In the genomic region with DNA sequence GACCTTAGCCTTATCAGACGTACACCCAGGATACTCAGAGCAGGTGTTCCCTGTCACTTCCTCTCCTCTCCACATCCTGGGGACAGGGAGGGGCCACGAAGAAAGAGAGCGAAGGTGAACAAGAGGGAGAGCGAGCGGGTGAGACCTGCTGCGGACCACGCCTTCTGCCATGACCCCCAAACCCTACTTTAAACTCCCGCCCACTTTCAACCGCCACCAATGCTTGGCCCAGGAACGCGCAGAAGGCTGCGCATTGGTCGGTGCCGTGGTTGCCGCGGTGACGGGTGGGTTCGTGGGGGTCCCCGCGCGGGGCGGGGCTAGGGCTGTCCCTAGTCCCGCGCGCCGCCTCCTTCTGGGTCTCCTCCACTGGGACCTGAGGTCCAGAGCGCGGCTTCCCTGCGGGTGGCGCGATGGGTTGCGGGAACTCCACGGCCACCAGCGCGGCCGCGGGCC, we compare ENCODE assay signal across 8 mouse cellular contexts. TPM values are rescaled to one million over a fixed set of nuclear protein-coding genes. Genes with fewer than 3 reads are reported as not detected.
DNase-seq lines count a peak whose midpoint lies in the region; ATAC-seq lines count a peak whose summit lies in the region.

A gene (plus strand): TSS at position 287 of the 453 bp plus-strand sequence.

- H3K9ac ChIP-seq in embryonic facial prominence, embryonic 11.5 days (replicated peaks; ENCODE audit: low read length) = peak within 1 kb of the TSS; percentile 70
- peak within 1 kb of the TSS; percentile 79 for H3K9ac ChIP-seq in heart, embryonic 12.5 days
- H3K9ac ChIP-seq in kidney, embryonic 16.5 days (replicated peaks; ENCODE audit: low read length) = peak within 1 kb of the TSS; percentile 68
- peak within 1 kb of the TSS; percentile 74 for H3K9ac ChIP-seq in midbrain, embryonic 16.5 days (ENCODE audit: low read depth, low read length)
- peak within 1 kb of the TSS; percentile 76 for H3K9ac ChIP-seq in stomach, embryonic 16.5 days (ENCODE audit: low read length)

- peak; percentile 54 for DNase-seq in CD4-positive, CD25-positive, alpha-beta regulatory T cell, adult 2 months (ENCODE audit: low read depth, low spot score)
- DNase-seq in adrenal gland, postnatal 25 days = peak; percentile 69
- peak; percentile 92 for DNase-seq in embryonic facial prominence, embryonic 11.5 days (ENCODE audit: low spot score)
- peak; percentile 60 for DNase-seq in liver

- ATAC-seq in embryonic facial prominence, embryonic 11.5 days (replicated peaks; ENCODE audit: insufficient number of reproducible peaks, low FRiP score, low TSS enrichment, low read depth) = peak; percentile 97
- peak; percentile 91 for ATAC-seq in heart, embryonic 12.5 days (ENCODE audit: insufficient number of reproducible peaks, low FRiP score)
- peak; percentile 98 for ATAC-seq in kidney, embryonic 16.5 days (ENCODE audit: low FRiP score, low TSS enrichment)
- ATAC-seq in midbrain, embryonic 16.5 days = peak; percentile 99
- peak; percentile 93 for ATAC-seq in stomach, embryonic 16.5 days (ENCODE audit: insufficient read depth, low FRiP score)

- H3K4me3 ChIP-seq in embryonic facial prominence, embryonic 11.5 days (ENCODE audit: low read depth, low read length) = peak within 1 kb of the TSS; percentile 69
- H3K4me3 ChIP-seq in heart, embryonic 12.5 days = peak within 1 kb of the TSS; percentile 74
- peak within 1 kb of the TSS; percentile 69 for H3K4me3 ChIP-seq in kidney, embryonic 16.5 days (ENCODE audit: low read length)
- H3K4me3 ChIP-seq in midbrain, embryonic 16.5 days (ENCODE audit: low read depth, low read length) = peak within 1 kb of the TSS; percentile 72
- peak within 1 kb of the TSS; percentile 67 for H3K4me3 ChIP-seq in stomach, embryonic 16.5 days (replicated peaks; ENCODE audit: low read length)

- H3K36me3 ChIP-seq in embryonic facial prominence, embryonic 11.5 days (replicated peaks; ENCODE audit: control insufficient read depth, insufficient read depth, low read depth, low read length) = no peaks in the 10 kb centered on the region
- no peaks in the 10 kb centered on the region for H3K36me3 ChIP-seq in heart, embryonic 12.5 days
- no peaks in the 10 kb centered on the region for H3K36me3 ChIP-seq in kidney, embryonic 16.5 days (ENCODE audit: insufficient read depth, low read length)
- H3K36me3 ChIP-seq in midbrain, embryonic 16.5 days (ENCODE audit: control insufficient read depth, insufficient read depth, low read length) = no peaks in the 10 kb centered on the region
- H3K36me3 ChIP-seq in stomach, embryonic 16.5 days (ENCODE audit: control insufficient read depth, insufficient read depth, low read length) = no peaks in the 10 kb centered on the region

- H3K27me3 ChIP-seq in embryonic facial prominence, embryonic 11.5 days (ENCODE audit: control insufficient read depth, insufficient read depth, low read length) = no peaks in the 10 kb centered on the region
- no peaks in the 10 kb centered on the region for H3K27me3 ChIP-seq in heart, embryonic 12.5 days (replicated peaks)
- H3K27me3 ChIP-seq in kidney, embryonic 16.5 days (ENCODE audit: insufficient read depth, low read length) = no peaks in the 10 kb centered on the region
- no peaks in the 10 kb centered on the region for H3K27me3 ChIP-seq in midbrain, embryonic 16.5 days (ENCODE audit: control insufficient read depth, insufficient read depth, low read depth, low read length)
- no peaks in the 10 kb centered on the region for H3K27me3 ChIP-seq in stomach, embryonic 16.5 days (ENCODE audit: control insufficient read depth, insufficient read depth, low read length)

- 0% methylated on average over 30 of the region's 37 CpGs for WGBS in embryonic facial prominence, embryonic 11.5 days
- WGBS in heart, embryonic 12.5 days = under 1% methylated on average over 31 of the region's 37 CpGs
- under 1% methylated on average over 33 of the region's 37 CpGs for WGBS in kidney, embryonic 16.5 days
- WGBS in midbrain, embryonic 16.5 days = under 1% methylated on average over 27 of the region's 37 CpGs
- under 1% methylated on average over 33 of the region's 37 CpGs for WGBS in stomach, embryonic 16.5 days

- H3K4me2 ChIP-seq in embryonic facial prominence, embryonic 11.5 days (ENCODE audit: low read depth, low read length) = peak within 1 kb of the TSS; percentile 80
- peak within 1 kb of the TSS; percentile 95 for H3K4me2 ChIP-seq in heart, embryonic 12.5 days
- H3K4me2 ChIP-seq in kidney, embryonic 16.5 days (replicated peaks; ENCODE audit: low read depth, low read length) = peak within 1 kb of the TSS; percentile 69
- H3K4me2 ChIP-seq in midbrain, embryonic 16.5 days (ENCODE audit: low read length) = peak within 1 kb of the TSS; percentile 67
- peak within 1 kb of the TSS; percentile 85 for H3K4me2 ChIP-seq in stomach, embryonic 16.5 days (ENCODE audit: low read depth, low read length)

- H3K9me3 ChIP-seq in embryonic facial prominence, embryonic 11.5 days (replicated peaks; ENCODE audit: control insufficient read depth, low read length) = no peaks in the 10 kb centered on the region
- peaks cover 8% of the 10 kb centered on the region; the same call in 1 of the 2 replicates for H3K9me3 ChIP-seq in heart, embryonic 12.5 days (replicated peaks)
- H3K9me3 ChIP-seq in kidney, embryonic 16.5 days (ENCODE audit: low read length) = no peaks in the 10 kb centered on the region
- H3K9me3 ChIP-seq in midbrain, embryonic 16.5 days (replicated peaks; ENCODE audit: control insufficient read depth, low read length, poor library complexity, severe bottlenecking) = no peaks in the 10 kb centered on the region
- H3K9me3 ChIP-seq in stomach, embryonic 16.5 days (replicated peaks; ENCODE audit: control insufficient read depth, low read length) = no peaks in the 10 kb centered on the region

- no peaks in the 10 kb centered on the region for H3K4me1 ChIP-seq in embryonic facial prominence, embryonic 11.5 days (ENCODE audit: control insufficient read depth, insufficient read depth, low read length)
- H3K4me1 ChIP-seq in heart, embryonic 12.5 days (replicated peaks) = peaks cover 20% of the 10 kb centered on the region
- H3K4me1 ChIP-seq in kidney, embryonic 16.5 days (ENCODE audit: insufficient read depth, low read length) = peaks cover 18% of the 10 kb centered on the region; the same call in 1 of the 2 replicates
- peaks cover 5% of the 10 kb centered on the region for H3K4me1 ChIP-seq in midbrain, embryonic 16.5 days (ENCODE audit: control insufficient read depth, insufficient read depth, low read length)
- peaks cover 5% of the 10 kb centered on the region for H3K4me1 ChIP-seq in stomach, embryonic 16.5 days (ENCODE audit: control insufficient read depth, insufficient read depth, low read length)

- H3K27ac ChIP-seq in embryonic facial prominence, embryonic 11.5 days (replicated peaks; ENCODE audit: low read depth, low read length) = no peak within 1 kb of the TSS
- H3K27ac ChIP-seq in heart, embryonic 12.5 days (ENCODE audit: poor library complexity, severe bottlenecking) = no peak within 1 kb of the TSS
- no peak within 1 kb of the TSS for H3K27ac ChIP-seq in kidney, embryonic 16.5 days (ENCODE audit: low read length)
- H3K27ac ChIP-seq in midbrain, embryonic 16.5 days (ENCODE audit: low read length) = no peak within 1 kb of the TSS
- H3K27ac ChIP-seq in stomach, embryonic 16.5 days (ENCODE audit: low read length) = no peak within 1 kb of the TSS

RNA-seq across cellular contexts. Expression of the gene that starts here (rescaled TPM):
- 17.9 and 19.2 TPM in 2 replicates for total RNA-seq in adrenal gland, postnatal 25 days (2021)
- 41.7 and 45.3 TPM in 2 replicates for polyA plus RNA-seq in embryonic facial prominence, embryonic 11.5 days (2014; fragmentation: Nextera tagmentation; extraction: Ambion mirVana)
- polyA plus RNA-seq in heart, embryonic 12.5 days (2016; fragmentation: Nextera tagmentation; extraction: Ambion mirVana) = 14.7 and 15.7 TPM in 2 replicates
- polyA plus RNA-seq in kidney, embryonic 16.5 days (2015; fragmentation: Nextera tagmentation; extraction: Ambion mirVana) = 39.8 and 43.5 TPM in 2 replicates
- polyA plus RNA-seq in midbrain, embryonic 16.5 days (2015; fragmentation: Nextera tagmentation; extraction: Ambion mirVana) = 94.0 and 102 TPM in 2 replicates
- 23.9 and 25.8 TPM in 2 replicates for polyA plus RNA-seq in stomach, embryonic 16.5 days (2015; fragmentation: Nextera tagmentation; extraction: Ambion mirVana)
